Mouse (Mus musculus): ENCODE results near the gene Lin7b.

GRCm38 (mm10) chr7:45346905-45347304 lies 23.5 kb downstream of the Lin7b start:
- TF ChIP-seq CTCF (IDR thresholded peaks at IDR 0.05 in 2 of 3, conservative IDR thresholded peaks at IDR 0.05 in 1 of 3; ENCODE audit: control insufficient read depth in 1 of 3, insufficient read depth in 1 of 3, low read depth in 2 of 3, low read length in 3 of 3, poor library complexity in 1 of 3, severe bottlenecking in 1 of 3) = no peak
- TF ChIP-seq MEF2A (IDR thresholded peaks at IDR 0.05; ENCODE audit: extremely low read depth, insufficient replicate concordance, low read depth, low read length, poor library complexity, severe bottlenecking) = no peak
- no peak for TF ChIP-seq NRF1 (IDR thresholded peaks at IDR 0.05; ENCODE audit: insufficient read depth, low read depth, low read length, poor library complexity, severe bottlenecking)
- TF ChIP-seq MAX (IDR thresholded peaks at IDR 0.05; ENCODE audit: low read length) = no peak
- TF ChIP-seq POLR2A (IDR thresholded peaks at IDR 0.05; ENCODE audit: control insufficient read depth in 1 of 2, insufficient read depth in 1 of 2, low read depth in 1 of 2, low read length in 2 of 2, poor library complexity in 1 of 2) = no peak
- TF ChIP-seq EP300 (IDR thresholded peaks at IDR 0.05; ENCODE audit: low read depth in 1 of 2, low read length in 2 of 2) = no peak
- TF ChIP-seq SIN3A (IDR thresholded peaks at IDR 0.05; ENCODE audit: low read length) = no peak
- no peak for TF ChIP-seq ZKSCAN1 (IDR thresholded peaks at IDR 0.05; ENCODE audit: low read depth, low read length)
- TF ChIP-seq GATA1 (IDR thresholded peaks at IDR 0.05; ENCODE audit: low read depth, low read length) = no peak
- no peak for TF ChIP-seq POLR2AphosphoS2 (IDR thresholded peaks at IDR 0.05; ENCODE audit: low read length)
- TF ChIP-seq TBP (IDR thresholded peaks at IDR 0.05; ENCODE audit: low read depth, low read length) = no peak
- TF ChIP-seq RAD21 (IDR thresholded peaks at IDR 0.05; ENCODE audit: low read depth, low read length) = no peak
- no peak for TF ChIP-seq NELFE (IDR thresholded peaks at IDR 0.05; ENCODE audit: low read depth, low read length)

Data from MEL (cell line).